8 mouse cellular contexts compared by ENCODE assay signal in genomic region chr17:45735382-45736310, GRCm38 (mm10). TPM values are rescaled to one million over a fixed set of nuclear protein-coding genes. Genes with fewer than 3 reads are reported as not detected.
A peak's percentile ranks its signal among the peaks of the same experiment; 100 is the strongest.
DNase-seq lines count a peak whose midpoint lies in the region; ATAC-seq and TF ChIP-seq lines count a peak whose summit lies in the region.

No protein-coding gene starts in this region.

- no peaks in the 10 kb centered on the region for H3K9me3 ChIP-seq in erythroblast, embryonic 14.5 days (ENCODE audit: control insufficient read depth, low read length)
- H3K9me3 ChIP-seq in heart, embryonic 13.5 days = no peaks in the 10 kb centered on the region
- H3K9me3 ChIP-seq in neural tube, embryonic 14.5 days (ENCODE audit: control insufficient read depth, low read length) = no peaks in the 10 kb centered on the region

- no peak overlapping the region for H3K4me3 ChIP-seq in brown adipose tissue, adult 24 weeks (ENCODE audit: insufficient read depth, low read depth, low read length)
- peak overlapping the region; percentile 72 for H3K4me3 ChIP-seq in erythroblast, embryonic 14.5 days (replicated peaks)
- H3K4me3 ChIP-seq in heart, embryonic 13.5 days = peak overlapping the region; percentile 59
- peak overlapping the region; percentile 42 for H3K4me3 ChIP-seq in neural tube, embryonic 14.5 days (ENCODE audit: low read depth, low read length)
- peak overlapping the region; percentile 56 for H3K4me3 ChIP-seq in testis, adult 2 months (ENCODE audit: control insufficient read depth, low read depth, low read length)

- peak overlapping the region; percentile 61 for H3K27ac ChIP-seq in brown adipose tissue, adult 24 weeks (replicated peaks; ENCODE audit: low read depth, low read length)
- H3K27ac ChIP-seq in heart, embryonic 13.5 days (replicated peaks) = peak overlapping the region; percentile 90
- peak overlapping the region; percentile 91 for H3K27ac ChIP-seq in neural tube, embryonic 14.5 days (ENCODE audit: low read depth, low read length)
- H3K27ac ChIP-seq in testis, adult 2 months (ENCODE audit: control insufficient read depth, insufficient read depth, low read depth, low read length) = peak overlapping the region; percentile 47

- peak; percentile 57 to 66 for DNase-seq in CD8-positive naive resting alpha-beta T cell, adult 2 months (ENCODE audit: low read depth in 2 of 2, low spot score in 2 of 2)
- peak; percentile 88 for DNase-seq in kidney, postnatal 14 days
- DNase-seq in lung, adult 18-20 months = peak; percentile 77 to 80

- peak; percentile 71; the same call in 1 of the 2 replicates for TF ChIP-seq CTCF in testis, adult 2 months (IDR thresholded peaks at IDR 0.05; ENCODE audit: control insufficient read depth, insufficient read depth, insufficient replicate concordance, low read depth, low read length)

- TF ChIP-seq POLR2A in testis, adult 2 months (IDR thresholded peaks at IDR 0.05; ENCODE audit: control insufficient read depth, low read depth, low read length) = no peak

- H3K36me3 ChIP-seq in erythroblast, embryonic 14.5 days (ENCODE audit: control insufficient read depth) = no peaks in the 10 kb centered on the region
- no peaks in the 10 kb centered on the region for H3K36me3 ChIP-seq in heart, embryonic 13.5 days
- H3K36me3 ChIP-seq in neural tube, embryonic 14.5 days (ENCODE audit: control insufficient read depth, insufficient read depth, low read length) = no peaks in the 10 kb centered on the region
- no peaks in the 10 kb centered on the region for H3K36me3 ChIP-seq in testis, adult 2 months (ENCODE audit: control insufficient read depth, insufficient read depth, low read length)

- ATAC-seq in heart, embryonic 13.5 days (ENCODE audit: extremely low read depth, insufficient number of reproducible peaks, low FRiP score, low TSS enrichment) = no peak
- peak; percentile 18 for ATAC-seq in neural tube, embryonic 14.5 days (ENCODE audit: low read depth)

- H3K4me1 ChIP-seq in brown adipose tissue, adult 24 weeks (ENCODE audit: control insufficient read depth, insufficient read depth, insufficient read length, low read length) = peaks cover 3% of the 10 kb centered on the region
- H3K4me1 ChIP-seq in erythroblast, embryonic 14.5 days (ENCODE audit: control insufficient read depth) = peaks cover 50% of the 10 kb centered on the region
- peaks cover 46% of the 10 kb centered on the region for H3K4me1 ChIP-seq in heart, embryonic 13.5 days
- peaks cover 24% of the 10 kb centered on the region for H3K4me1 ChIP-seq in neural tube, embryonic 14.5 days (ENCODE audit: control insufficient read depth, insufficient read depth, low read length)
- peaks cover 26% of the 10 kb centered on the region for H3K4me1 ChIP-seq in testis, adult 2 months (ENCODE audit: control insufficient read depth, insufficient read depth, low read length)

- peaks cover 36% of the 10 kb centered on the region for H3K27me3 ChIP-seq in erythroblast, embryonic 14.5 days (ENCODE audit: control insufficient read depth)
- H3K27me3 ChIP-seq in heart, embryonic 13.5 days (replicated peaks) = peaks cover 26% of the 10 kb centered on the region
- H3K27me3 ChIP-seq in neural tube, embryonic 14.5 days (ENCODE audit: control insufficient read depth, insufficient read depth, low read length) = no peaks in the 10 kb centered on the region
- no peaks in the 10 kb centered on the region; the same call in 1 of the 2 replicates for H3K27me3 ChIP-seq in testis, adult 2 months (ENCODE audit: control insufficient read depth, insufficient read depth, low read length)

- H3K4me2 ChIP-seq in heart, embryonic 13.5 days = peak overlapping the region; percentile 82
- peak overlapping the region; percentile 75 for H3K4me2 ChIP-seq in neural tube, embryonic 14.5 days (ENCODE audit: low read depth, low read length)

- H3K9ac ChIP-seq in heart, embryonic 13.5 days = peak overlapping the region; percentile 89
- H3K9ac ChIP-seq in neural tube, embryonic 14.5 days (replicated peaks; ENCODE audit: low read depth, low read length) = peak overlapping the region; percentile 76

- WGBS in heart, embryonic 13.5 days = 13% methylated on average over 10 of the region's 10 CpGs
- WGBS in neural tube, embryonic 14.5 days = 5% methylated on average over 10 of the region's 10 CpGs

RNA-seq across cellular contexts. Expression of gene 1600014C23Rik, which starts 2.0 kb away (rescaled TPM):
- polyA plus RNA-seq in brown adipose tissue, adult 24 weeks (2012; ENCODE audit: insufficient read depth, insufficient read length, missing spikeins) = not detected in 2 replicates
- not detected in 2 replicates for polyA plus RNA-seq in erythroblast, embryonic 14.5 days (2012)
- polyA plus RNA-seq in heart, embryonic 13.5 days (2015; fragmentation: Nextera tagmentation; extraction: Ambion mirVana) = 0.64 and 0.84 TPM in 2 replicates
- polyA plus RNA-seq in neural tube, embryonic 14.5 days (2014; fragmentation: Nextera tagmentation; extraction: Ambion mirVana) = not detected in 2 replicates
- 0.36 and 0.79 TPM in 2 replicates for polyA plus RNA-seq in testis, adult 2 months (2012; rRNA removed)

RNA-seq across cellular contexts. Expression of gene Tmem63b, which starts 48.9 kb away (rescaled TPM):
- 14.2 and 24.2 TPM in 2 replicates for polyA plus RNA-seq in brown adipose tissue, adult 24 weeks (2012; ENCODE audit: insufficient read depth, insufficient read length, missing spikeins)
- polyA plus RNA-seq in erythroblast, embryonic 14.5 days (2012) = 1.2 and 1.7 TPM in 2 replicates
- 35.5 and 39.3 TPM in 2 replicates for polyA plus RNA-seq in heart, embryonic 13.5 days (2015; fragmentation: Nextera tagmentation; extraction: Ambion mirVana)
- 108 and 117 TPM in 2 replicates for polyA plus RNA-seq in neural tube, embryonic 14.5 days (2014; fragmentation: Nextera tagmentation; extraction: Ambion mirVana)
- polyA plus RNA-seq in testis, adult 2 months (2012; rRNA removed) = 5.4 and 6.4 TPM in 2 replicates

RNA-seq across cellular contexts. Expression of gene Mrpl14, which starts 49.5 kb away (rescaled TPM):
- 138 and 175 TPM in 2 replicates for polyA plus RNA-seq in brown adipose tissue, adult 24 weeks (2012; ENCODE audit: insufficient read depth, insufficient read length, missing spikeins)
- 60.8 and 73.7 TPM in 2 replicates for polyA plus RNA-seq in erythroblast, embryonic 14.5 days (2012)
- 126 and 147 TPM in 2 replicates for polyA plus RNA-seq in heart, embryonic 13.5 days (2015; fragmentation: Nextera tagmentation; extraction: Ambion mirVana)
- 110 and 129 TPM in 2 replicates for polyA plus RNA-seq in neural tube, embryonic 14.5 days (2014; fragmentation: Nextera tagmentation; extraction: Ambion mirVana)
- polyA plus RNA-seq in testis, adult 2 months (2012; rRNA removed) = 15.4 and 18.8 TPM in 2 replicates
